Mouse (Mus musculus) stomach, postnatal 0 days (tissue): ENCODE results near the gene Polrmt. TPM values are rescaled to one million over a fixed set of nuclear protein-coding genes. Genes with fewer than 3 reads are reported as not detected.
"Not testable (repeated sequence)": the region's sequence is repeated elsewhere in the genome, so short reads cannot be mapped to it uniquely, and the experiment has no call there.

Experiments used
- ATAC-seq: fragments of 200-750 bp; cut with Nextera tagmentation; 2 replicates; pipeline ENCODE4 v1.8.0; 2017; ENCODE audit not compliant: low FRiP score, low TSS enrichment
- DNase-seq: peaks from one replicate; pipeline ENCODE4 v3.0.0-alpha.2; 2016; ENCODE audit warnings: low spot score
- H3K27ac ChIP-seq: fragments of 300-500 bp; sonication (generic); replicated peaks from 2 replicates; pipeline ENCODE4 v1.5.1; 2014; ENCODE audit warnings: mild to moderate bottlenecking, control low read depth
- H3K27me3 ChIP-seq: fragments of 300-500 bp; sonication (generic); 2 replicates; pipeline ENCODE4 v1.6.1; 2014; ENCODE audit warnings: low read length; ENCODE audit not compliant: control insufficient read depth, insufficient read depth
- H3K36me3 ChIP-seq: fragments of 300-500 bp; sonication (generic); 2 replicates; pipeline ENCODE4 v1.6.1; 2014; ENCODE audit warnings: low read length, mixed read lengths; ENCODE audit not compliant: control insufficient read depth, insufficient read depth
- H3K4me1 ChIP-seq: fragments of 300-500 bp; sonication (generic); replicated peaks from 2 replicates; pipeline ENCODE4 v1.6.1; 2014; ENCODE audit warnings: antibody characterized with exemption; ENCODE audit not compliant: control insufficient read depth, insufficient read depth
- H3K4me2 ChIP-seq: fragments of 300-500 bp; sonication (generic); replicated peaks from 2 replicates; pipeline ENCODE4 v1.6.1; 2014; ENCODE audit warnings: low read depth, mild to moderate bottlenecking, control low read depth, moderate library complexity
- H3K4me3 ChIP-seq: fragments of 300-500 bp; sonication (generic); 2 replicates; pipeline ENCODE4 v1.5.1; 2014; ENCODE audit warnings: low read depth, low read length, control low read depth
- H3K9ac ChIP-seq: fragments of 300-500 bp; sonication (generic); 2 replicates; pipeline ENCODE4 v1.6.1; 2014; ENCODE audit warnings: mild to moderate bottlenecking, low read length, control low read depth, mixed read lengths
- H3K9me3 ChIP-seq: fragments of 300-500 bp; sonication (generic); 2 replicates; pipeline ENCODE4 v1.6.1; 2016; ENCODE audit warnings: low read length; ENCODE audit not compliant: control insufficient read depth
- CTCF ChIP-seq: IDR thresholded peaks from 2 replicates; pipeline ENCODE4 v1.5.1; 2016; ENCODE audit warnings: antibody characterized with exemption, low read depth, mild to moderate bottlenecking, moderate library complexity
- EP300 ChIP-seq: optimal IDR thresholded peaks from 2 replicates; pipeline ENCODE3; 2016; ENCODE audit warnings: antibody characterized with exemption
- WGBS: fragments of 180-500 bp; shearing (Covaris S2); extraction: QIAGEN DNeasy Blood & Tissue Kit; methylation state at CpG from one replicate; pipeline ENCODE4 v1.1.7; 2014; 5-methylcytosine and 5-hydroxymethylcytosine counted together
- polyA plus RNA-seq: library from polyadenylated mRNA; unstranded; fragments of >200 nt; fragmentation: Nextera tagmentation; extraction: Ambion mirVana; gene quantifications from 2 replicates; pipeline ENCODE4 v1.2.1, GENCODE M21; 2015

Gene Polrmt
- polyA plus RNA-seq, 1 experiment from 2014 or later, result 16.5 TPM

- DNase-seq (no peak), ATAC-seq (no peak)
- peaks cover 16% of the 10 kb centered on the region for H3K36me3 ChIP-seq
- TF ChIP-seq CTCF (no peak), EP300 (no peak)
- H3K27me3 ChIP-seq, result no peaks in the 10 kb centered on the region
- no peak overlapping the region for H3K4me2 ChIP-seq
- WGBS, result 54% methylated on average over 7 of the region's 7 CpGs
- H3K27ac ChIP-seq, result 0 out of 2 replicates have a peak overlapping the region, but pooled peaks have one; percentile 18
- no peaks in the 10 kb centered on the region for H3K9me3 ChIP-seq
- no peak overlapping the region for H3K4me3 ChIP-seq
- H3K9ac ChIP-seq, result no peak overlapping the region; the same call in 1 of the 2 replicates
- H3K4me1 ChIP-seq, result peaks cover 8% of the 10 kb centered on the region
Measured at GRCm38 (mm10) chr10:79764234-79764633, 17.9 kb upstream of the Polrmt start.

GRCm38 (mm10) chr10:79762875-79763274 is 16.5 kb upstream of the Polrmt start:
- no peaks in the 10 kb centered on the region for H3K9me3 ChIP-seq
- peaks cover 8% of the 10 kb centered on the region for H3K4me1 ChIP-seq
- no peak overlapping the region for H3K4me2 ChIP-seq
- 85% methylated on average over 3 of the region's 3 CpGs for WGBS
- peaks cover 22% of the 10 kb centered on the region for H3K36me3 ChIP-seq
- H3K27me3 ChIP-seq, result no peaks in the 10 kb centered on the region
- no peak overlapping the region for H3K9ac ChIP-seq
- H3K4me3 ChIP-seq, result no peak overlapping the region
- DNase-seq, result no peak
- H3K27ac ChIP-seq, result no peak overlapping the region
- ATAC-seq, result no peak
- TF ChIP-seq EP300 (no peak), CTCF (no peak)

- H3K27me3 ChIP-seq, result no peaks in the 10 kb centered on the region
- ATAC-seq, result no peak
- peaks cover 3% of the 10 kb centered on the region for H3K4me1 ChIP-seq
- 94% methylated on average over 11 of the region's 11 CpGs for WGBS
- H3K9ac ChIP-seq, result no peak overlapping the region
- no peak for DNase-seq
- H3K4me3 ChIP-seq, result no peak overlapping the region
- peaks cover 30% of the 10 kb centered on the region for H3K36me3 ChIP-seq
- TF ChIP-seq CTCF (no peak), EP300 (no peak)
- H3K27ac ChIP-seq, result no peak overlapping the region
- no peaks in the 10 kb centered on the region for H3K9me3 ChIP-seq
- H3K4me2 ChIP-seq, result no peak overlapping the region
Measured at GRCm38 (mm10) chr10:79760603-79761143, 14.3 kb upstream of the Polrmt start.

GRCm38 (mm10) chr10:79759675-79760074 is 13.3 kb upstream of the Polrmt start:
- not testable (repeated sequence) for H3K4me3 ChIP-seq, ATAC-seq, DNase-seq, H3K27me3 ChIP-seq, H3K4me2 ChIP-seq, H3K9ac ChIP-seq, H3K4me1 ChIP-seq, H3K9me3 ChIP-seq, H3K27ac ChIP-seq
- 100% methylated on average over 1 of the region's 1 CpGs for WGBS
- H3K36me3 ChIP-seq, result peaks cover 30% of the 10 kb centered on the region

- H3K36me3 ChIP-seq, result peaks cover 26% of the 10 kb centered on the region
- H3K4me3 ChIP-seq, result no peak overlapping the region
- 84% methylated on average over 24 of the region's 24 CpGs for WGBS
- no peaks in the 10 kb centered on the region for H3K4me1 ChIP-seq
- DNase-seq (no peak), ATAC-seq (no peak)
- H3K27ac ChIP-seq, result no peak overlapping the region
- no peaks in the 10 kb centered on the region for H3K9me3 ChIP-seq
- H3K4me2 ChIP-seq, result no peak overlapping the region
- no peak for TF ChIP-seq CTCF
- TF ChIP-seq EP300, result no peak
- H3K27me3 ChIP-seq, result no peaks in the 10 kb centered on the region
- no peak overlapping the region for H3K9ac ChIP-seq
Measured at GRCm38 (mm10) chr10:79756660-79757059, 10.3 kb upstream of the Polrmt start.

GRCm38 (mm10) chr10:79755854-79756253 is 9.5 kb upstream of the Polrmt start:
- DNase-seq (no peak), ATAC-seq (no peak)
- Histone ChIP-seq H3K4me2 (no peak overlapping the region), H3K27me3 (no peaks in the 10 kb centered on the region), H3K9ac (no peak overlapping the region), H3K9me3 (no peaks in the 10 kb centered on the region), H3K27ac (no peak overlapping the region), H3K36me3 (peaks cover 19% of the 10 kb centered on the region), H3K4me1 (no peaks in the 10 kb centered on the region), H3K4me3 (no peak overlapping the region)
- 89% methylated on average over 3 of the region's 3 CpGs for WGBS
- TF ChIP-seq CTCF (no peak), EP300 (no peak)
